Mouse (Mus musculus) right cerebral cortex, postnatal 25 days (tissue): ENCODE measurements around the gene Reg4.

Source experiments
- DNase-seq: peaks from one replicate; pipeline ENCODE4 v3.0.0; 2022

Reg4 gene

DNA sequence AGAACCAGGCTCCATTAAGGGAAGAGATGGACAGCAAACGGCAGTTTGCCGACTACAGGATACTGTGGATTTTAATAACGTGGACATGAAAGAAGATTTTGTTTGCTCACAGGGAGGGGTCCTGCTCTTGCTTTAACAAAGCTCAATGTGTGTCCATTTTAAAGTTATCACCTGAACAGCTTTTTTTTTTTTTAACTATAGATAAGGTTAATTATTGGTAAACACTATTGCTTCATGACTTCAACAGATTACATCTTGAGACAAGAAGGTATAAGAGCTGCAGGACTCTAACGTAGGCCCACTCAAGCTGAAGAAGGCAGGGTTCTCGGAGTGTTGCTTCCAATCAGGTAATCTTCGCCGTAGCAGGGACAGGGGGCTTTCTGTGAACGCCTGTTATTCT, at the start of gene Reg4:
Gene Reg4, plus strand, starts transcription at position 301 of the 400 bp plus-strand sequence.
- no peak for DNase-seq

DNA sequence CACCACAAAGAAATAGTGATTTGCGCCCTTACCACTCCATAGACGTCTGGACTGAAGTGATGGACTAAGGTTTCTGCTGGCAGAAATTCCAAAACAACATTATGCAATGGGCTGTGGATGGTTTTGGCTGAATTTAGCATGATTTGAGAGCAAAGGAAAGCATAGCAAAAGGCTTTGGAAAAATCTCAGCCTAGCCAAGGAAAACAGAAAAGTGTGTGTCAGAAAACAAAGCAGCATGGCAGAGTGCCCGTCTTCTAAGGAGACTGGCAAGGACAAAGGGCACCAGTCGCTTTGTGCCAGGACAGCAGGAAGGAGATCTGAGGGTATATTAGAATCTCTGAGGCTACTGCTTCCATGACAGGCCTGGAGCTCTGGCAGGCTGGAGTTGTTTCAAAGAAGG, 43.6 kb upstream of the Reg4 start:
- no peak for DNase-seq

DNA sequence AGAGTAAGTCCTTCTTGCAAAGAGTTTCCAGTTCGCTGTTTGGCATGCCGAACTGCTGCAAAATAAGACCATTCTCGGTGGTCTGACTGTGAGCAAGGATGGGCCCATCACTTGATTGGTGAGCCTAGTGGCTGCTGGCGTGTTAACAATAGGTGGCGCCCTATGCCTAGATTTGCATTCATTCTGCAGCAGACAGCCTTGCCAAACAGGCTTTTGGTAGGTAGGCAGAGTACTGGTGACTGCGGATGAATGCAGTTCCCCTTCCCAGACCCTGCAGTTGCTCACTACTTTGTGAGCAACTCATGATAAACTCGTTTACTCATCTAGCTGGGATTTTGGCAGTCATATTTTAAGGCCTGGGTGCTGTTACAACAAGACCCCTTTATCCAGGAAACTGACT, 41.2 kb upstream of the Reg4 start:
- peak; percentile 15 for DNase-seq

DNA sequence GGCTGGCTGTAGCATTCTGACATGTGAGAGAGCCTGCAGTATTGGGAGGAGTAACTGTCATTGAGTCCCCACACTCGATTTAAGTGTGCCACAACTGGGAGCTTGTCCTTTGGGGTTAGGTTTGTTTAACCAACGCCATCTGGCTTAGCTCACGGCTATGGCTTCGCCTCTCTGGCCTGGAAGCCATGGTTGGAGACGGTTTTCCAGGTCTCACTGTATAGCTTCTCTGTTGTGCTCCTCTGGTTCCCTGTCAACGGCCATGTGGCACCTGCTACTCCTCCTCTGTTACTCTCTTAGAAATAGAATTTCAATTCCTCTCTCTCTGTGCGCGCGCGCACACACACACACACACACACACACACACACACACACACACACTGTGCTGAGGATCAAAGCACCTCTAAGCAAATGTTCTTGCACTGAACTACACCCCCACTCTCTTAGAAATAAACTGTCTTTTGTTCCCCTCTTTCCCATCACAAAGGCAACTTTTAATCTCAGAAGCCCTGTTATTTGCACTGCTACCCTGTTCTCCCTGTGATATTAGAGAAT, 36.7 kb upstream of the Reg4 start:
- no peak for DNase-seq

DNA sequence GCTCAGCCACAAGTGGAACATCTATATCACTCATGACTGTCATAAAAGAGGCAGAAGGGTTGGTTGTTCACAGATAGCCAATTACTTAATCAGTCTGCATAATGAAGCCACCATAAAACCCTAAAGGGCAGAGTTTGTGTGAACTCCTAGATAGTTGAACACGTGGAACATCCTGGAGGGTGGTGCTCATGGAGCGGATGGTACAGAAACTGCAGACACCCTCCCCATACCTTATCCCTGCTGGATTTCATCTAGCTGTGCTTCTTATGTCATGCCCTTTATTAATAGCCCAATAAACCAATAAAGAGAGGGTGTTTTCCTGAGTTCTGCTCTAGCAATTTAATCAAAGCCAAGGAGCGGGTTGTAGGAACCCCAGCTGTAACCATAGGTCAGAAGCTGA, 34.2 kb upstream of the Reg4 start:
- no peak for DNase-seq

DNA sequence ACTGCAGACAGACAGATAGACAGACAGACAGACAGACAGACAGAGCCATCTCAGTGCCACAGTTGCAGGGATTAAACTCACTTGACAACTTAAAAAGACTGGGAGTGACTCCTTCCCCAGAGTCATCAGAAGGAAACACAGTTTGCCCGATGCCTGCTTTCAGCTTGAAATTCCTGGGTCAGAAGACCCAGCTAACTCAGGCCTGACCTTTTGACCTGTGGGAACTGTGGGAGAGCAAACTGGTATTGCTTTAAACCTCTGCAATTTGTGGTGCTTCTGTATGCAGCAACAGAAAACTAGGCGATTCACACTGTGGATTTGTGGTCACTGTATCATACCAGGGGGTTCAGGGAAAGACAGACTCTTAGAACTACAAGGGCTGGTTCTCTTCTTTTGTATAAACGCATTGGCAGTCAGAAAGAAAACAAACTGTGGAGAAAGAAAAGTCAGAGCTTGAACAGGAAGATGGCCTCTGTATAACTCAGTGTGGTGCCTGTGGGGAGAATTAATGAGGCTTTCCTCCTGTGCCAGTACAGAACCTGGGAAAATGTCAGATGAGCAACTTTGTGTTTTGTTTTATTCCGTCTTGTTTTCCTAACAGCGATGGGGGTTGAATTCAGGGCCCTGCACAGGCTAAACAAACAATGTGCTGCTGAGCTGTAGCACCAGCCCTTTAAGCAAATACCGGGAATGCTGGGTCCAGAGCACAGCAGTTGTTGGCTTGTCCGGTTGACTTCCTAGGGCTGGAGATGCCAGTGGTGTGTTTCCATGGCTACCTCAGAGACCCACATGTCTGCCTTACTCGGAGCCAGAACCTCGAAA, 24.0 kb upstream of the Reg4 start:
- no peak for DNase-seq

DNA sequence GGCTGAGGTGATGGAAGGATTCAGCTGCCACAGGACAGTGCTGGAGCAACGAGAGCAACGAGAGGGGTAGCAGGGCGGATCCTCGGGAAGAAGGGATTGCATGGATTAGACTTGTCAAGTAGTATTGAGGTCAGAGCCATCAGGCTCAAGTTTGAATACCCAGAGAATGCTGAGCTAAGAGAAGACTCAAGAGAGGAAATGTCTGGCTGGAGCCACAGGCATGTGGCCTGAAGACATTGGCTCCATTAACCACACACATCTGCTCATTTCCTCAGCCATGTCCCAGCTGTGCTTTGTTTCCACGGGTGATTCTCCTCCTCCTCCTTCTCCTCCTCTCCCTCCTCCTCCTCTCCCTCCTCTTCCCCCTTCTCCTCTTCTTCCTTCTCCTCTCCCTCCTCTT, 22.2 kb upstream of the Reg4 start:
- DNase-seq, result no peak

DNA sequence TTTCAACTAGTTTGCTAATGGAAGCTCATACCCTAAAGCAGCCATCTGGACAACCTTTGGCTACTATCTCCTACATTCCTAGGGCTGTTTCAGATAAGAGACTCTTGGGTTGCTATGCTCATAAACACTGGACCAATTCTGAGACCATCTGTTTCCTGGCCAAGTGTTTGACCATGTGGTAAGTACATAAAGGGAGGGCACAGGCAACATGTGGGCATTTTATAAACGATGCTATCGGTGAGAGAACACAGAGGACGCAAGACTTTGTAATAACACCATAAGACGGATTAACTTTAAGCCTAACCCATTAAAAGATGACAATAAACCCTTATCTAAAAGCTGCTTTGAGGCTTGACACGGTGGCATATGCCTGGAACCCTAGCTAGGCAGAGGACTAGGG, 18.7 kb upstream of the Reg4 start:
- DNase-seq, result no peak

DNA sequence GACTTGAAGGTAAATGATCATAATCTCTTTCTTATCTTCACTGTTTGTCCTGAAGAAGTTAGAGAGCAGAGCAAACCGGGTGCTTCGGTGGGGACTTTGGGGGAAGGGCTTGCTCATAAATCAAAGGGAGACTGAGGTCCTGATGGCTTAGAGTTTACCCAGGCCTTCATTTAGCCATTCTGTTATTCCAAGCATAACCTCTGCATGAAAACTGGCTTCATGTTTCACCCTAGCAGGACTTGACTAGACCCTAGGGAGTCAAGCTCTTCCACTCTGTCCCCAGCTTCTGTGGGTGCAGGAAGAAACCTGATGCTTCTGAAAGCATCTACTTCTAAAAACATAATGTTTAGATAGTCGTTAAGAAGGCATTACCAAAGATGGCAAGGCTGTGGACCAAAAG, 15.0 kb upstream of the Reg4 start:
- DNase-seq, result no peak

DNA sequence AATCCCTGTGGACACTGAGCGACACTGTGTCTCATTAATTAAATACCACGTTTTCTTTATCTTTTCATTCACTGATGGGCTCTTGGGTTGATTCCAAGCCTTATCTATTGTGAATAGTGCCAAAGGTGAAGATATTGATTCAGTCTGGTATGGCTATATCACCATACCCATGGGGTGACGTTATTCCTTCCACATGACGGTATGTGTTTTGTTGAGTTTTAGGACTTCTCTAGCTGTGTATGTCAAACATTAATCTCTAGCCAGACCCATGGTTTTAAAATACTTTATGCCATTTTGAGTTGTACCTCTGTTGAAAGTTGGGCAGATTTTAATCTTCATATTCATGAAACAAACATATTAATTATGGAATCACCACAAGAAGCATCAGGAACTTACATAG, 12.8 kb upstream of the Reg4 start:
- DNase-seq, result no peak

DNA sequence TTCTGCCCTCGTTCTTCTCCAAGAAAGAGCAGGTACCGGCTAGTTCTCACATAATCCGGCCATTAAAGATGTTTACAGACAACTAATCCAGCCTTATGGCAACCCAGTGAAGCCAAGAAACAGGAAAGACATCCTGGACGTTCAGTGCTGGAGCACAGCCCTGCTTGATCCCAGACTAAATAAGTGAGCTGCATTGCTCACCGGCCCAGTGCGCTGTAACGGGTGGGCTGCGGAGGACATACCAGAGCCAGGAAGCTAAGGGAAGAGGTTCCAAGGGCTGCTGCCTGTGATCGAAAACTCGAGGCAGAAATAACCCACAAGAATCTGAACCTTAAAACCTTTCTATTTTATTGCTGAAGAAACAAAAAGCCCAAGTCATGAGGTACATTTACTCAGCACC, 11.1 kb upstream of the Reg4 start:
- DNase-seq, result no peak

DNA sequence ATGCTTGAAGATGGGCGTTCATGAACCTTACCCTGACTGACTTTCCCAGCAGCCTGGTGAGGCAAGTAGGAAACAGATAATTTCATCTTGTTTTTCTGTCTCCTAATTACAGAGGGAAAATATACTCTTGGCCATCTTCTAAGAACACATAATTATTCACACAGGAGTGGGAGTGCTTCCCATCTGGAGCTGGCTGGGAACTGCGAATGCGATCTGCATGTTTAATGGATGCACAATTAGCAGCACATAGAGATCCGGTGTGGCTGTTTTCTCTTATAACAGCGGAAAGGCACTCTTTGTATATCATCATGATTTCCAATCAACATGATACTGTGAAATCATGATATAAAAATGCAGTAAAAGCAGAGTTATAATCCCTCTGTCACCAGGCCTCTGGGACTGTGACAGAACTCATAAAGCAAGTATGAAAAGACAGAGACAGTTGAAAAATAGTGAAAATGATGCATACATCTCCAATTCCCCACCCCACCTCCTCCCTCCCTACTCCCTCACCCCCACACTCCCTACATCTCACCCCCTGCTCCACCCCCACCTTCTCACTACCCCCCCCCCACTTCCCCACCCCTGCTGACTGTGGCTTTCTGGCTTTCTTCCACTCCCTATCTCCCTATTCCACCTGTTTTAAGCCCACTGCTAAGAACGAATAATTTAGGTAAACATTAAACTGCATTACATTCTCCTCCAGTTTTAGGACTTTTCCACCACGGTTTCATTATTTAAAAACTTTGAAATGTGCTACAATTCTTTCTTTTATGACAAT, 10.5 kb upstream of the Reg4 start:
- peak; percentile 67 for DNase-seq

DNA sequence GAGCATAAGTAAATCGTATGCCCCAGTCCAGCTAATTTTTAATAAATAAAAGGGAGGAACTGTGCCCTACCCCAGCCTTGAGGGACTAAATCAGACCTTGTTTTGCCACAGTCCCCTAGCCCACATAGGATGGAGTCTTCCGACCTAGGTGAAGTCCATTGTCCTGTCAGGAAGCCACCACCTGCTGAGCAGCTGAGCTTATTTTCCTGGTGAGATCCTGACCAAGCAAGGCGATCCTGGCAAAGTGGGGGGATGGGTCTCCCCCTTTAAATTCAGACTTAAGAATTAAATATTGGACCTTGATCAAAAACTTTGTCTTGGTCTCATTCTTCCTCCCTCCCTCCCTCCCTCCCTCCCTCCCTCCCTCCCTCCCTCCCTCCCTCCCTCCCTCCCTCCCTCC, 5.7 kb upstream of the Reg4 start:
- DNase-seq, result no peak

DNA sequence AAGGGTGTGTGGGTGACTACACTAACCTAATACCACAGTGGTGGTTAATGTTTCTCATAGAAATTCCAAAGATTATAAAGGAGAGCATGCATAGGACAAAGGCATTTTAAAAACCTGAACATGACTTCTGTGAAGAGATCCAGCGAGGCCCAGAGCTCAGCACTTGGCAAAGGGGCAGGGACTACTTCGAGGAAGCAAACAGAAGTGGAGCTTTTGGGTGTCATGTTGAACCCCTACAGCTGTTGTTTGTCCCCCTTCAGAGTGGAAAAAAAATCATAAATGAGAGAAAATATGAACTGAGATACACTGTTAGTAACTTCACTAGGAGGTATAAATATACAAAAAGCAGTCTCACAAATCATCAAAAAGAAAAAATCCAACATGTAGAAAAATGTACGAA, 1.3 kb downstream of the Reg4 start:
- no peak for DNase-seq

DNA sequence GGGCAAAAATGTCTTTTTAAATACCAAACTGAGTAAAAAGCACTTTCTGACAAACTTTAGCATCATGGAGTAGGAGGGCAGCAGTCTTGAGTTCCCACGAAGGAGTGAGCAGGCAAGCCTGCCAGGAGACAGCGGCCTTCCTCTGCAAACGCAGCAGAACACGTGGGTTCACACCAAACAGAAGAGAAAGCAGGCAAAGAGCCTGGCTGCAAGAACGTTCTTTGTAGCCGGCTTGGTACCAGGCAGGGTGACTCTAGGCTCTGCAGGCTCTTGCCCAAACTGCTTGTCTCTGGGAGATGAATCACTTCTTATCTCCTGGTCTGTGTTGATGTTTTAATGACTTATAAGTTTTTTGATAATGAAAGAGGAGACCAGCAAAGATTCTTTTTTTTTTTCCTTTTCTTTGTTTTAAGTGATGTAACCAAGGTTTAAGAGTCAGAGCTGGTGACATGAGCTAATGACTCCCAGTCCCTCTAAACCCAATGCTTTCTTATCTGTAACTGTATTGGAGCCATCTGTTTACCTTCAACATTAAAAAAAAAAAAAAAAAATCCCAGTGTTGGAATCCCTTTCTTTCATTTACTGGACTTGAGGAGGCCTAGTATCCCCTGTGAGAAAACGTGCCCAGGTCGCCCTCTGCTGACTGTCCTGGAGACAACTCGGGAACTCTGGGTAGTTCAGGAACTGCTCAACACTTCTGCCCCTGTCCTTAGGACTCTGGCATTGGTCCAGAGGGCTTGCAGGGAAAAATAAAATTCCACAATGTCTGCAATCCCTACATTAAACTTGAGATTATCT, 2.0 kb downstream of the Reg4 start:
- peak; percentile 70 for DNase-seq

DNA sequence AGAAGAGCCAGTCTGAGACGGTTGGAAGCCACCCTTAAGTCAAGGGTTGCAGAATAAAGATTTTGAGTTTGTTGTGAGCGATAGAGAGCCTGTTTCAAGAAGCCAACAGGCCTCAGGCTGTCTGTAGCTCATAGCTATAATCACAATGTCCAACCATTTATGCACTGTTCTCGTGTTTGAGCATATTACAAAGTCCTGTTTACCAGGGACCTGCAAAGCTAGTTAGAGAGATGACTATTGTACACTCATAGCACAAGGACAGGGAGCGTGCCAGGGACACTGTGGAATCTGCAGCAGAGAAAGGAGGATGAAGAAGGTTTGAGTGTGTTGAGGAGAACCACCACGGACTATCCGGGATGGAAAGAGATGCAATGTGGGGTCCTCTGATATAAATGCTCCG, 3.0 kb downstream of the Reg4 start:
- no peak for DNase-seq

DNA sequence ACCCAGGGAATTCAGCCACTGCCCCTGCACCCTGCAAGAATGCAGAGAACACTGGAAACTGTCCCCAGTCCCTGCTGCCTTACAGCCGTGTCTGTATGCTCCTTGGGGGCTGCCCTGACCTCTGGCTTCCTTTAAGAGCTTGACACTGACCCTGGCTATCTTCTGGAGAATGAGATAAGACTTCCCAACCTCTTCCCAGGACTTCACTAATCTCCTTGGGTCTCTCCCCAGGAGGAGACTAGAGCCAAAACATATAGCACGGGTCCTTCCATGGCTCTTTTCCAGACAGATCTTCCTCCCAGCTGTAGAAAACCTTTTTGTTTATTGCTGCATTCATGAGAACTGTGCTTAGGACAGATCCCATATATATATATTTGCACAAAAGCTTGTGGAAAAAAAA, 3.8 kb downstream of the Reg4 start:
- DNase-seq, result no peak

DNA sequence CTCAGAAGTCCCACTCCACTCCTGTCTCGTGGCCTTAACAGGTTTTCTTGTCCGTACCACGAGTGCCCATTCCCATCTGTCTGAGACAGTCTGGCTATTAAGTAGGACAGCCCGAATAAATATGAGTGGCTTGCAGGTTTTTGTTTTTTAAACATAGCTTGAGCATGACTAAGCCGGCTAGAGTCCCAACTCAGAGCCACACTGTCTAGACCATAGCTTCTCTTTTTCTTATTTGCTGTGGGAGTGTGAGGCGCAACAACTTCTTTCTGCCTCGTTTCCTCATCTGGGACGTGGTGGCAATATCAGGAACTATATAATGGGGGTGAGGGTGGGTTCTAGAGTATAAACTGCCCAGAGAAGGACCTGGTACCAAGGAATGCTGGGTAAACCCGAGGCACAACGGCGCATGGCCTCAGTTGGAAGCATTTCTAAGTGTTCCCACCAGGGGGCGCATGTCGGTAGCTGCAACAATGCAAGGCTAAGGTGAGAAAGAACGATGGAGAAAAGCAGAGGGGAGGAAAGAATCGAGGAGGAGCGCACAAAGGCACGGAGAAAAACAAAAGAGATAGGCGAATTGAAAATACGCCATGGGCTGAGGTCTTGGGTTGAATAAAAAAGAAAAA, 5.1 kb downstream of the Reg4 start:
- DNase-seq, result peak; percentile 69

DNA sequence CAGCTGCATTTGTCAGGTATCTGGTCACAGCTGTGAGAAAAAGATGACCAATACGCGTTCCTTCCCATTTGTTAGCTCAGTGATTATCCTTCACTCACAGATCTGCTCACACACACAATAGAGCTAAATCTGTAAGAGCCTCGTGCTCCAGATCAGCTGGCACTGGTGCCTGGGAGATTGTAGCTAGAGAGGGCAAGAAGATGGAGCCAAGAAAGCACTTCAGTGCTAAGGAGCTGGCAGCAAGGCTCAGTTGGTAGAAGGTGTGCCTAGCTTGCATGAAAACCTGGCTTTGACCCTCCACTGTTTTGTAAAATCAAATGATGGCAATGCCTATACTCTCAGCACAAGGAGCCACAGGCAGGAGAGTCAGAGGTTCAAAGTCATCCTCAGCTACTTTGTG, 5.8 kb downstream of the Reg4 start:
- DNase-seq, result no peak

DNA sequence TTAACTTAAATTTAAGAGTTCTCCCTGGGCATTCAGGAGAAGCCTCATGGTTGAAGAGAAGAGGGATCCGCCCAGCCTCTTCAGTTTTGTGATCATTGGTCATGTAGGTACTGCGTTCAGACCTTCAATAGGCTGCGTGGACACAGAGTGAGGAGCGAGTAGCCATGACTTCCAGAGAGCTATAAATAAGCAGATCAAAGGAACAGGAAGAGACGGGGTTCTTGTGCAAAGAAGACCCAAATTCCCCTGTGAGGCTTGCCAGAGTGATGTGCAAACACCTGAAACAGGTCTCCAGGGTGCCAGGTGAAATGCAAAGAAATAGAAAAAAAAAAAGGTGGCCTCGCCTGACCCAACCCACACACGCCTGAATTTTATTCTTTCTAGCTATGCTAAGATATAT, 8.0 kb downstream of the Reg4 start:
- DNase-seq, result no peak

DNA sequence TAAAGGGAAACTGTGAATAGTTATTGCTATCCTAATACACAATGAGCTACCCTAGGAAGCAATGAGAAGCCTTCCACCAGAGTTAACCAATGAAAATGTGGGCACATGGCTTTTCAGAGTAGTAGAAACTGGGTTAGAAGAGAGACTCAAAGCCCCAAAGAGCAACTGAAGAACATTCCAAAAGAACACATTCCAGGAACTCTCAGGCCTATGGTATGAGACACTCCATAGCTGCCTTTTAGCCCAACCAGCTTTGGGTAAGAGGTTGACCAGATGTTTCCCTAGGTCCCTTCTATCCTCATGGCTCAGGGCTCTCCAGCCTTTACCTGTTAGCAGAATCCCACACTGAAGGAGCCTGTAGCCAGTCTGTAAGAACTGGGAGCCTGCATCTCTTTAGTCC, 11.5 kb downstream of the Reg4 start:
- no peak for DNase-seq

DNA sequence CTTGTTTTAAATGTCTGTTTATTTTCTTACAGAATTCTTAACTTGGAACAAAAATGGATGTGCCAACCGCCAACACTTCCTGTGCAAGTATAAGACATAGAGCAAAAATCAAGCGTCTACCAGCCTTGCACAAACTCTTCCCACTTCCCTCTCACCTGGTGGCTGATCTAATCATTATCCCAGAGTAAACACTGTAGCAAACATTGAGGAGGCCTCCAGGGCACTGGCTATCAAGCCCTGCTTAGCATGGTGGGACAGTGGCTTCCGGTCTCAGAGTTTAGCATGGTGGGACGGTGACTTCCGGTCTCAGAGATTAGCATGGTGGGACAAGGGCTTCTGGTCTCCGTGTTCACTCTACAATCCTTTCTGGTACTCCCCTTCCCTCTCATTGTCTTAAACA, 14.3 kb downstream of the Reg4 start:
- no peak for DNase-seq

DNA sequence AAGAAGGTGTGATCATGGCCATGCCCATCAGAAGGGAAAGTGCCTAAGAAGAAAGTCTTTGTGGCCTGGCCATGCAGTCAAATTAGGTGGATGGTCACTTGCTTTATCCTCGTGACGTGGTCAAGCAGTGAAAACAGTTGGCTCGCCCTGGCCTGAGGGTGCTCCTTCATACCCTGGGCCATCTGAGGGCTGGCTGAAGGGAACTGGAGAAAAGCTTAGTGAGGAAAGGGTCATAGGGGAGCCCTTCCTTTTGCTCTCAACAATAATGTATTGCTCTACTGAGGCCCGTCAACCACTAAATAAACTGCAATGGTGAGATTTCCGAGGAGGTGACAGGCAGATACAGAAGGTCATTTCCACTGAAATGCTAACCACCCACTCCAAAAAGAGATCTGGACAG, 15.3 kb downstream of the Reg4 start:
- no peak for DNase-seq
